Mouse (Mus musculus) cerebellum, postnatal 36 days (tissue): Measurements from ENCODE around the gene Tacc2.
"Not testable (repeated sequence)": the region's sequence is repeated elsewhere in the genome, so short reads cannot be mapped to it uniquely, and the experiment has no call there.

Source experiments
- DNase-seq, 2 experiments: peaks; one replicate each; pipeline ENCODE4 v3.0.0; 2021 to 2022; ENCODE audit warnings: mixed read lengths in 2 of 2

Gene Tacc2

GRCm38 (mm10) chr7:130656965-130657364 lies 79.7 kb downstream of the Tacc2 start:
- no peak for DNase-seq

GRCm38 (mm10) chr7:130657751-130658150 lies 80.5 kb downstream of the Tacc2 start:
- no peak for DNase-seq

GRCm38 (mm10) chr7:130659129-130659528 lies 81.9 kb downstream of the Tacc2 start:
- DNase-seq = no peak

GRCm38 (mm10) chr7:130662250-130662649 lies 85.0 kb downstream of the Tacc2 start:
- no peak for DNase-seq

- no peak for DNase-seq
Observed at GRCm38 (mm10) chr7:130662869-130663268, 85.6 kb downstream of the Tacc2 start.

GRCm38 (mm10) chr7:130664037-130664436 lies 86.8 kb downstream of the Tacc2 start:
- DNase-seq = no peak

- DNase-seq = no peak
Observed at GRCm38 (mm10) chr7:130664629-130665028, 87.4 kb downstream of the Tacc2 start.

- no peak for DNase-seq
Observed at GRCm38 (mm10) chr7:130665358-130665757, 88.1 kb downstream of the Tacc2 start.

GRCm38 (mm10) chr7:130668013-130668412 lies 90.8 kb downstream of the Tacc2 start:
- DNase-seq = not testable (repeated sequence)

- no peak for DNase-seq
Observed at GRCm38 (mm10) chr7:130668729-130669281, 91.6 kb downstream of the Tacc2 start.

GRCm38 (mm10) chr7:130669370-130669881 lies 92.2 kb downstream of the Tacc2 start:
- peak; percentile 25 to 26 for DNase-seq

GRCm38 (mm10) chr7:130670358-130670757 lies 93.1 kb downstream of the Tacc2 start:
- DNase-seq = no peak

GRCm38 (mm10) chr7:130671301-130671700 lies 94.1 kb downstream of the Tacc2 start:
- DNase-seq = no peak

- peak; percentile 56 to 58 for DNase-seq
Observed at GRCm38 (mm10) chr7:130673169-130674033, 96.2 kb downstream of the Tacc2 start.

GRCm38 (mm10) chr7:130674526-130674925 lies 97.3 kb downstream of the Tacc2 start:
- no peak for DNase-seq

- no peak for DNase-seq
Observed at GRCm38 (mm10) chr7:130676885-130677540, 99.8 kb downstream of the Tacc2 start.

GRCm38 (mm10) chr7:130677541-130678274 lies 100.5 kb downstream of the Tacc2 start:
- DNase-seq = no peak

GRCm38 (mm10) chr7:130678414-130678813 lies 101.2 kb downstream of the Tacc2 start:
- no peak for DNase-seq

GRCm38 (mm10) chr7:130681798-130682197 lies 104.6 kb downstream of the Tacc2 start:
- peak; percentile 78 to 84 for DNase-seq

- no peak for DNase-seq
Observed at GRCm38 (mm10) chr7:130688601-130689000, 111.4 kb downstream of the Tacc2 start.

GRCm38 (mm10) chr7:130690869-130691268 lies 113.6 kb downstream of the Tacc2 start:
- no peak for DNase-seq

- DNase-seq = no peak
Observed at GRCm38 (mm10) chr7:130691931-130692330, 114.7 kb downstream of the Tacc2 start.
